Mouse (Mus musculus) thymus, postnatal 25 days (tissue): ENCODE data around the gene Flt3l.
"Not testable (repeated sequence)": the region's sequence is repeated elsewhere in the genome, so short reads cannot be mapped to it uniquely, and the experiment has no call there.

Source experiments
- DNase-seq: peaks from one replicate; pipeline ENCODE4 v3.0.0; 2022

The Flt3l gene

DNA sequence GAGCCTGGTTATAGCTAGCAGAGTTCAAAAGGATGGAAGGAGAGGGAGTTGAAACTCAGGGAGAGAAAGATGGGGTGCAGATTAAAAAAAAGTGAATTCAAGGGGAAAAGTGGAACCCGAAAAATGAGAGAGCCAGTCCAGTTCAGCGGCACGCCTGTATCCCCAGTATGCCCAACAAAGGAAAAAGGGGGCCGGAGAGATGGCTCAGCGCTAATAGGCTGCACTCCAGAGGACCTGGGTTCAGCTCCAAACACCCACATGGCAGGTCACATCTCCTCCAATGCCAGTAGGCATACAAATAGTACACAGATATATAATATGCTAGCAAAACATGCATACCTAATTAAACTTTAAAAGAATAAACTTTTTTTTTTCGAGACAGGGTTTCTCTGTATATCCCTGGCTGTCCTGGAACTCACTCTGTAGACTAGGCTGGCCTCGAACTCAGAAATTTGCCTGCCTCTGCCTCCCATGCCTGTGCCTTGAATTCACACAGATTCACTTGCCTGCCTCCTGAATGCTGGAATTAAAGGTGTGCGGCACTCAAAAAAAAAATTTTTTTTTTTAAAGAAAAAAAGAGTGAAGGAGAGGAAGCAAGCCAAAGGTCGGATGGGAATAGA is 26.9 kb upstream of the Flt3l start:
- no peak for DNase-seq

DNA sequence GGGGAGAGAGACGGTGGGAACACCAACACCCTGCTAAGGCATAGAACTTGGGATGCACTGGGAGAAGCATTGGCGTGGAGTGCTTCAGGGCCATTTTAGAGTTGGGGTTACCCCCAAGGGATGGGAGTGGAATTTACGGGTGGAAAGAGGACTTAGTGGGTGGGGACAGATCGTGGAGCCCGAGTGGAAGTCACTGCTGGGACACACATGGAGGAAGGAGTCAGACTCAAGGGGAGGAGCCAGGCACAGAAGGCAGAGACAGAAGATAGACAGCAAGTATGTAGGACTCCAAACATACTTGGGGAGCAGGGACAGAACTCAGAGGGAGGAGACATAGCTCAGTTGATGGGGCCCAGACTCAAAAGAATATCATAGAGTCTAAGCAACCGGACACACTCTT is 26.3 kb upstream of the Flt3l start:
- DNase-seq = no peak

DNA sequence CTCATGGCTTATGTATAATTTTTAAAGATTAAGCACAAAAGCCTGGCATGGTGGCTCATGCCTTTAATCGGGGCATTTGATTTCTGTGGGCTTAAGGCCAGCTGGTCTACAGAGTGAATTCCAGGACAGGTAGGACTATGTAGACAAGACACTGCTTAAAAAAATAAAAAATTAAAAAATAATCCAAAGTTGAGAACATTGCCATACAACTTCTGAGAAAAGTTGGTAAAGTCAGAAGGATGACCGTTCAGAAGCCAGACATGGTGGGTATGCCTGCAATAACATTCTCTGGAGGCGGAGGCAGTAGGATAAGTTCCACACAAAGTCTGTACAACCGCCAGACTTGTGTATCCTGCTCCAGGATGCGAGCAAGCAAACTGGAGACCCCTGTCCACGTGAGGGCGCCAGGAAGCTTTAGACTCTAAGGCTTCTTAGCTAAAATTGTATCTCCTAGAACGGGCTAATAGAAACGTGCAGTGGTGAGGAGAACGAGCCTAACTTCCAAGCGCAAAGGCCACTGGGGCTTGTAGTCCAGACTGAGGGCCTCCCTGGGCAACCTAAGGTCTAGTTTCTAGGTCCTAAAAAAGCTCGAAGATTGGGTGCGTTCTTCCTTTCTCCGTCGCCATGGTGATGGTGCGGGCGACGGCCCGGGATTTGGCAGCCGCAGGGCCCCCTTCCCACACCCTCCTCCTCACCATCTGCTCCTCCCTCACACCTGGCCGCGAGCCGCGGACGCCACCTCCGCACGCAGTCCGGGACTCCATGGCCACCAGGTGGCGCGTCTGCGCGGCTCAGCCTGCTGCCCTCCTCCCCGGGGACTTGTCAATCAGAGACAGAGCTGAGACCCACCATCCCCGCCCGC is 25.6 kb upstream of the Flt3l start:
- peak; percentile 94 for DNase-seq

DNA sequence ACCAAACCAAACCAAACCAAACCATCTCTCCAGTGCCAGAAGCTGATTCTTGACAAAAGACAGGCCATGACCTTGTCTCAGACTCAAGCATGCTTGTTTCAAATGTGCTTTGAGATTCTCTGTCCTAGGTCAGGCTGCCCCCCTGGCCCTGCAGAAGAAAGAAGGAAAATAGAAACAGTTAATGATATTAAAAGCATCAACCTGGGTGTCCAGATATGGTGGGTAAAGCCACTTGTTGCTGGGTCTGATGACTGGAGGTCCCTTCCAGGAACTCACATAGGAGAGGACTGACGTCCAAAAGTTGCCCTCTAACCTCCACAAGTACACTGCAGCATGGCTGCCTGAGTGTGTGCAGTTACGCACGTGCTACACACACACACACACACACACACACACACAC is 24.6 kb upstream of the Flt3l start:
- DNase-seq = no peak

DNA sequence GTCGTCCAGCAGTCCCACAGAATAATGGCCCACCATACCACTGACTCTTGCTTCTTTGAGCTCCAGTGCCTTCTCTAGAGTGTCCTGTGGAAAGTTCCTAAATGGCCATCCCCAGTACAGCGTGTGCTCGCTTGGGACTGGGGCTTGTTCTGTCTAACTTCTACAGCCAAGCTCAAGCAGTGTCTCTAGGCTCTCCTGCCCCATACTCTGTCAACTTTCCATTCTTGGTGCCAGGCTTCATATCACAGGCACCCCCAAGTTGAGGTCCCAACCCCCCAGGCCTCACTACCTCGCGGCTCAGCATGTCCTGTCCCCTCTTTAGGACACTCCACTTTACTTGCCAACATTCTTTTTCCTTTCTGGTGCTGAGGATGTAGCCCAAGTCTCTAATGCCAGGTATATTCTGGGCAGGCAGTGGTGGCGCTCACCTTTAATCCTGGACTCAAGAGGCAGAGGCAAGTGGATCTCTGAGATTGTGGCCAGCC is 24.1 kb upstream of the Flt3l start:
- DNase-seq = no peak

DNA sequence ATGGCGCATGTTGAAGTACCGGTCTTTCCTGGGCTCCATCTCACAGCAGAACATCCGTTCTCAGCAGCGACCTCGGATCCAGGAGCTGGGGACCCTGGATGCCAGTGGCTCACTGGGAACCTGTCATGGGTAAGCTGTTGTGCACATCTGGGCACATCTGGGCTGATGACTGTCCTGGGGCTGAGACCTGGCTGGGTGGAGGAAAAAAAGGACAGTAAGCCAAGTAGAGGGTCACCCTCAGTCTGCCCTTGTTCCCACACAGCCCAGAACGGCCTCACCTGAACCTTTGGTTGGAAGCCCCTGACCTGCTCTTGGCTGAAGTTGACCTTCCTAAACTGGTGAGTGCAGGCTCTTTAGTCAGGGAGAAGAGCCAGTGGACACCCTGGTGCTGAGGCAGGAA is 22.8 kb upstream of the Flt3l start:
- no peak for DNase-seq

DNA sequence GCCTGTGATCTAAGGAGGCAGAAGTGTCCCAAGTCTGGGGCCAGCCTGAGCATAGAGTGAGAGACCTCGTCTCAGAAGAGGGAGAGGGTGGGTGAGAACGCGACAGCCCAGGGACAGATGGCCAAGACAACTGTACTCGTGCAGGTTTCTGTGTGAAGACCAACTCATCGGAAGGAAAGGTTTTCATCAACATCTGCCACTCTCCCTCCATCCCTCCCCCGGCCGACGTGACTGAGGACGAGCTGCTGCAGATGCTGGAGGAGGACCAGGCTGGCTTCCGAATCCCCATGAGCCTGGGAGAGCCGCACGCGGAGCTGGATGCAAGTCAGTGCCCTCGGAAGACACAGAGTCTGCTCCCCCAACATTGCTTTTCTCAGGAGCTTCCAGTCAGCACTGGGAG is 21.2 kb upstream of the Flt3l start:
- DNase-seq = no peak

DNA sequence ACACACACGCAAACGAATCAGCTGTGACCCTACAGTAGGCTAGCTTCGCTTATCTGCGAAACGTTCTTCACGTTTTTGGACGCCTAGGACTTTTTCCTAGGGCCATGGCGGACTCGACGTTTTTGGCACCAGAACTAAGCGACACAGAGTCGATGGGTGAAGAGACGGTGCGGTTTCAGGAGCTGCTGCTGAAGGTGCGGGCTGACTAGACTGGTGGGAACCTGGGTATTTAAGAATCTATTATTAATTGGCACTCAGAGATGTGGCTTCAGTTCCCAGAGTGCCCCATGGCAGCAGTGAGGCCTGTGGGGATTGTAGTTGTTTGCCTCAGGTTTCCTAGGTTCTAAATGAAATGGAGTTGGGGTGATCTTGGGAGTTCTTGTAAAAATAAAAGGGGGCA is 20.0 kb upstream of the Flt3l start:
- DNase-seq = no peak

DNA sequence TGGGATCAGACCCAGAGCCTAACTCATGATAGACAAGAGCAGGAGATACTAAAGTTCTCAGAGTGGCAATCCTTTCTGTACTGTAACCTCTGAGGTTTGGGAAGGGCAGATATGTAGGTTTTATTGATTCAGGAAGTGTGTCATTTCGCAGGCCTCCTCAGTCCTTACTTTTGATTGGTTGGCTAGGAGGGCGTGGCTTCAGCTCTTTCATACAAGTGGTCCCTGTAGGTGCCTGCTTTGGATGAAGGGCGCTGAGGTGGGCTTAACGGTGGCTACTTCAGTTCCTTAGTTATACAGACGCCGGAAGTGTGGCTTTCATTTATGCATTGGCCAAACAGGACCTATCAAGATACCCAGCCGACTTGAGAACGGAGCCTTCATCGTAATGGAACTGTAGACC is 19.4 kb upstream of the Flt3l start:
- no peak for DNase-seq

DNA sequence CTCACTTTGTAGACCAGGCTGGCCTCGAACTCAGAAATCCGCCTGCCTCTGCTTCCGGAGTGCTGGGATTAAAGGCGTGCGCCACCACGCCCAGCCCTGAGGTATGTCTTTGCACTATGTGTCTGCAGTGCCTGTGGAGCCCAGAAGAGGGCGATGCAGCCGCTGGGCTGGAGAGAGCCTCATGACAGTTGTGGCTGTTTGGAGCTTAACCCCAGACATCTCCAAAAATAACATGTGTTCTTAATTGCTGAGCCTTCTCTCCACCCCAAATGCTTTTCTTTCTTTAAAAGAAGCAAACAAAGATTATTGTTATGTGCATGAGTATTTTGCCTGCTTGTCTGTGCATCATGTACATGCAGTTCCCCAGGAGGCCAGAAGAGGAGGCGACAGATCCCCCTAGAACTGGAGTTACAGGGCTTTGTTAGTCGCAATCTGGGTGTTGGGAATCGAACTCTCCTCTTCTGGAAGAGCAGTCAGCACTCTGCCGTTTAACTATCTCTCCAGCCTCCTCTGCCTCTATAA is 18.8 kb upstream of the Flt3l start:
- DNase-seq = peak; percentile 50

DNA sequence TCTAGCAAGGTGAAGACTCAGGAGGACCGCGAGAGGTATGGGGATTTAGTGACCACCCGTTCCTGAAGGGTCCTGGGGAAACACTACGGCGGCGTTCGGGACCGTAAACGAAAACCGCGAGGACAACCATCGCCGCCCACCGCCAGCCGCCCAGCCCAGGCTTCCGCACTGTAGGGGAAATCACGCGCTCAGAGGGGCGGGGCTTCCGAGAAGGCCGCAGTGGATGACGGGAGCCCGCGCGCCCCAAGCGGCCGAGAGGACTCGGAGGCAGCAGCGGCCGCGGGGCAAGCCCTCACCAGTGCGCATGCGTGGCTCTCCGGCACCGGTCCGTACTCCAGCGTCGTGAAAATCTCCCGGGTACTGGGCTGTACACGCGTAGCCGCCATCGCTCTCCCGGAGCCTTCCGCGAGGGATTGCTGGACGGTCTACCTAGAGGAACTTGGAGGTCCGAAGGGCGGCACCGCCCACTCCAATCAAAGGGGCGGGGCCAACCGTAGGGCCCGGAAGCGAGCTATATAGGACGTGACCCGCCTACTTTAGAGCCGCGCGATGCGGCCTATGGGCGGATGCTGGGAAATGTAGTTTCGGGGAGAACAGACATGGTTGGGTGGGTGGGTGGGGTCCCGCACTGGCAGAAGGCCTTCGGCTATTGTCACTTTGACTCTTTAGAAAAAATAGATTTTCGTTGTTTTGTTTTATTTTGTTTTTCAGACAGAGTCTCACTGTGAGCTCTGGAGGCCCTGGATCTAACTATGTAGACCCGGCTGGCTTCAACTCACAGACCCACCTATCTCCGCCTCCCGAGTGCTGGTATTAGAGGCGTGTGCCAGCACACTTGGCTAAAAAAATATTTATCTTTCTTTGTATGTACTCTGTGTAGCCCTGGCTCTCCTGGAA is 18.1 kb upstream of the Flt3l start, which contains the start of the genes Pih1d1 and Aldh16a1:
Pih1d1 (plus strand) TSS at position 208 of the 897 bp plus-strand sequence.
Aldh16a1 (minus strand) TSS at position 489 of the 897 bp plus-strand sequence.
- DNase-seq = peak; percentile 98

DNA sequence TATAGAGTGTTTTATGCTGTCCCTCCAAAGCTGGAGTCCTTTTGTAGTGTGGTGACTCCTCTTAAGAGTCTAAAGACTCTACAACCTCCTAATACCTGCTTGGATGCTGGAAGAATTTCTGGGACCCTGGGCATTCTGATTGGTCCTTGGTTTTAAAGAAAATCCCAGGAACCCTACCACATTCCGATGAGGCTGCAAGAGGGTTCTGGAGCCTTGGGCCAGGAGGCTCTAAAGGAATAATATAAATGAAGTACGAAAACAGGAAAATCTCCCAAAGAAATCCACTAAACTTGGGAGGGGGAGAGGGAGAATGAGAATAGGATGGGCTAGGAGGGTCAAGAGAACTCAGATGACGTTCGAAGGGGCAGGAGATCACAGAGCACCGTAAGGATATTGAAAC is 17.4 kb upstream of the Flt3l start:
- no peak for DNase-seq

DNA sequence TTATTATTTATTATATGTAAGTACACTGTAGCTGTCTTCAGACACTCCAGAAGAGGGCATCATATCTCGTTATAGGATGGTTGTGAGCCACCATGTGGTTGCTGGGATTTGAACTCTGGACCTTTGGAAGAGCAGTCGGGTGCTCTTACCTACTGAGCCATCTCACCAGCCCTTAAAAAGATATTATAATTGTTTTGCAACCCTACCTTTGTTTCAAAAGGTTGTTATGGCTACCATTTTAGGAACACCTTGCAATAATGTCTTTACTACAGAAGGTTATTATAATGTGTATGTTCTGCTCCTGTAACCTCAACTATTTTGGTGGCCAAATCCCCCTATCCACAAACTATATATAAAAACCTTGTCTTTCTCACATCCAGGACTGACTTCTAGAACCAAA is 16.8 kb upstream of the Flt3l start:
- not testable (repeated sequence) for DNase-seq

DNA sequence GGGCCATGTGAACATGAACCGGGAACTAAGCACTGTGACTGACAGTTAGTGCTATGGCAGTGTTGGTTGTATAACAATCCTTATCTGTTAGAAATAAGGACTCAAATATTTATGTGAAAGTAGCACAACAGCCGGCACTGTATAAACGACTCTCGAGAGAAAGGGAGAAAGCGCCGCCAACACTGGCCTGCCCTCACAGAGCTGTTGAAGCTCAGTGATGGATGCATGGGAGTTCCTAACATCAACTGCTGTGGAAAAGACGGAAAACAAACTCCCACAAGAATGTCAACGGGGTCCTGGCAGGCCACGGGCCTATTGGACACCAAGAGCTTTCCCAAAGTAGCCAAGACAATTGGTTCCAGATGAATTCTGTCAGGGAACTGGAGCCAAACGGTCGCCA is 15.1 kb upstream of the Flt3l start:
- DNase-seq = no peak

DNA sequence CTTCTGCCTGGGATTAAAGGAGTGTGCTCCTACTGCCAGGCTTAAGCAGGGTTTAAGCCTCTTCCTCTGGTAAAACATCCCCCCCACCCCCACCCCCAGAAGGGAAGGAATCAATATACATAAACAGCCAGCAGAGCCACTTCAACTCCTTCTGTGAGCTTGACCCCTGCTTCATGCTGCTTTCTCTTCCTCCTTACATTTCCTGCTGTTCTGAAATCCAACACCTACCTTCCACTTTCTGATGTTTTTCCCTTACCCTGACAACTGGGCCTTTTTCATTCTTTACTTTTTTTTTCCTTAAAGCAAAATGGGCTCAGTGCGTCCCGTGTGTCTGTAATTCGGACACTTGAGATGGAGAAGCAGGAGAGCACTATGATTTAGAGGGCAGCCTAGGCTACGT is 14.1 kb upstream of the Flt3l start:
- no peak for DNase-seq

DNA sequence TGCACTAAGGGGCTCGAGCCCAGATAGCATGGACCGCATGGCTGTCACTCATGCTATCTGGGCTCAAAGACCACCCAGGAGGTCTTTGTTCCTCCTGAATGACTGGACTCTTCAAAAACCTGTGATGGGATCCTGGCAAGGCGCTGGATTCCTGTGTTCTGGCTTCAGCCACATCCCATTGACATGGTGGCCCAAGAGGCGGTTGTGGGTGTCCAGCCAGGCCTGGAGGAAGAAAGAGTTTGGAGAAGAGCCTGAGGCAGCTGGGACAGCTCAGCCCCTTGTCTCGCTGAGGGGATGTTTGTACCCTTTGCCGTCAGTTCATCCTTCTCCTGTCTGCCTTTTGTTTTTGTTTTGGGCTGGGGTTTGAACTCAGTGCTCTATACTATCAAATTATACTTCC is 13.3 kb upstream of the Flt3l start:
- DNase-seq = no peak

DNA sequence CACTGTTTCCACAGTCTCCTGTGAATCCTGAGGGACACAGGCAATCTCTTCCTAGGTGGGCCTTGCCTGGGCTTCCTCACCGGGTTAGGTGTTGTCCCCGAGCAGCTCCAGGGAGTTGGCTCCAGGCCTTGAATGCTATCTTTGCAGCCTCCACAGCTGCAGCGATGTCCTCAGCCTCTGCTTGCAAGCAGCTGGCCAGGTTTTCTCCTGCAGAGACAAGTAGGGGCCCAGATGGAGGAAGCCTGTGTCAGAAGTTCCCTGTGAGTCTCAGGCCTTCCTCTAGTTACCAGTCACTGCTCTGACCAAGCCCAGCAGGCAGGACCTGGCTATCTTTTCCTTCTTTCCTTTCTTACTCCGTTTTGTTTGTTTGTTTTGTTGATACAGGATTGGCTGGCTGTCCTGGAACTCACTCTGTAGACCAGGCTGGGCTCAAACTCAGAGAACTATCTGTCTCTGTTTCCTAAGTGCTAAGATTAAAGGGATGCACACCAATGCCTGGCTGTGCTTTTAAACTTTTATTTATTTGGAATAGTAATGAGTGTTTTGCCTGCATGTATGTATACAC is 12.4 kb upstream of the Flt3l start:
- no peak for DNase-seq

DNA sequence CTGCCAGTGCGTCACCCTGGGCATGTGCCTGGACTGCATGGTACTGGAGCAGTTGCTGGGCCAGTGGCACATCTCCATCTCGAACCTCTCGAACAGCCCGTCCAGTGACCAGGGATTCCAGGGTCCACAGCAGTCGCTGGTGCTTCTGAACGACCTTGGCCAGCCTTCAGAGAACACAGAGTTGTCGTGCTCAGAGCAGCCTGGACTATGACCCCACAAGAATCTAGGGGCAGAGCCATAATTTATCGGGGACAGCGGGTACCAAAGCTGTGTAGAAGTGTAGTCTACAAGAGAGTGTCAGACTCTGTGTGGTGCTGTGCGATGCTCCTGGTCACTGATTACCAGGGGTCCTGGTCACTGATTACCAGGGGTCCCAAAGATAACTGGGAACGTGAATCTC is 11.7 kb upstream of the Flt3l start:
- no peak for DNase-seq

DNA sequence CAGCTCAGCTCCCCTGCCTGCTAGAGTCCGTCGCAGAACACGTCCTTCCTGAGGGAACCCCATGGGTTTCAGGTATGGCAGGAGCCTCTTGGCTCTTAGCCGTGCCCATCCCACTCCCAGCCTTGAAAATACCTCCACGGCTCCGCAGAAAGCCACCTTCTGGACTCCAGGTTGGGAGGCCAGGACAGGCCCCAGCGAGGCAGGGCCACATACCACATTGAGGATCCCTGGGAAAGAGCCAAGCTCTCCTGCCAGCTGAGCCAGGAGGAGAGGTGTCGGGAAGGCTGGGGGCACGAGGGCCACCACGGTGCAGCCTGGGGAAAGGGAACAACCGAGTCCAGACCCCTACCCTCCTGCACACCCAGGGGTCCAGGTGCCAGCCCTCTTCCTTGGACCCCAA is 11.0 kb upstream of the Flt3l start:
- no peak for DNase-seq

DNA sequence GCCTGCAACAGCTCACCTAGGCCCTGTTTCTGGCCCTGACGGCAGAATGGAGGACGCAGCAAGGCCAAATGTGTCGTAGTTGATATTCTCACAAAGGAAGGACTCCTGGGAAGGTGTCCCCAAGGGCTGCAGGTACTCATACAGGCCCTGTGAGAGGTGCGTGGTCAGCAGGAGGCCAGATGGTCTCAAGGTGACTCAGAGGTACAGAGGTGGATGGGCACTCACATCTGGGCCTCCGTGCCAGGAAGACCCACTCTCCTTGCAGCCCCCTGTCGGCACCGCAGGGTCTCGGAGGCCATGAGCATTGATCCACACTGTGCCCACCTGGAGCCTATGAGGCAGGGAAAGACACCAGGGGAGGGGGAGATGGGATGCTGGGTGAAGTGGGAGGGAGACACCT is 9.2 kb upstream of the Flt3l start:
- no peak for DNase-seq

DNA sequence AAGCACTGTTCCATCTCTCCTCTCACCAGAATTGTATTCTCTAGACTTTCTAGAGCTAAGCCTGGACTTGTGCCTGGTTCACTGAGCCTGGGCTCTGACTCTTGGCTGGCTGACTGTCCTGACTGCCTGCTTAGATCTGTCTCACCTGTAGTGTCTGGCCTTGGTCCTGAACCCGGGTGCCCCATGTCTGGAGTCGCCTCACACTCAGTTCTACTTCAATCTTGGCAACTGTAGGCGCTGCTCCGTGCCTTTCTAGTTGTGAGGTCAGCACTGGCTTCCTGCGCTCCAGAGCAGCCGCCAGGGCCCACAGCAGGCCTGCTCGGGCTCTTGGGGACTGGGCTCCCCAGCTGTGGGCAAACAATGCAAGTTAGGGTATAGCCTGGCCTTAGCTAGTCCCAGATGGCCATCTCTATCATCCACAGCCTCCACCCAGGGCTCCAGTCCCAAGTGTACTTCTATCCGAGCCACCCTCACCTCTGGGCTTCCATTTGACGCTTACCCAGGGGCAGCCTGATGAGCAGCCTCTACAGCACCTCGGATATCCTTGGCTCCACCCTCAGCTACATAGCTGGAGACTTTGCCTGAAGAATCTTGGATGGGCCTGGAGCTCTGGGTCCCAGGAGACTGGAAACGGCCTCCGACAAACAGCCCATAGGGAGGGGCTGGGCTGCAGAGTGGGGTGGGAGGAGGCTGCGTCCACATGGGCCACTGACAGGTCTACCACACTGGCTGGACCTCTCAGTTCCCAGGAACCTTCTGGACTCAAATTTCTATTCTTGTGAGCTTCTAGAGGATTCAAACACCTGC is 8.3 kb upstream of the Flt3l start:
- DNase-seq = no peak

DNA sequence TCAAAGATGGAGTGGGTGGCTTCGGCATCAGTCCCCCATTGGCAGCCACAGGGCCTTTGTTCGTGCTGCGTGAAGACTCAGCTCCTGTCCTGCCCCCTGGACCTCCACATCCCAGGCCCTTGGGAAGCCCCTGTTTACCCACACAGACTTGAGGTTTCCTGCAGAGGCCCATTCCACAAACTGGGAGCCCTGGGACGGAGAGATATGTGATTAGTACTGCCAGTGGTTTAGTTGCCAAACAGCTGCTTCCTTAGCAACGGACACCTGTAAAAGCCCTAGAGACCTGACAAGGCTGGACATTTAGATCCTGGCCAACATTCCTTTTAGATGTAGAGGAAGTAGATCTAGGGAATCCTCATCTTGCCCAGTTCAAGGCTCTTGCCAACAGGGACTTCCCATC is 5.7 kb upstream of the Flt3l start:
- DNase-seq = peak; percentile 7
